Mouse (Mus musculus): ENCODE measurements around the gene Ankrd44. TPM values are rescaled to one million over a fixed set of nuclear protein-coding genes. Genes with fewer than 3 reads are reported as not detected.
A peak's percentile ranks its signal among the peaks of the same experiment; 100 is the strongest.

Gene Ankrd44
- polyA plus RNA-seq, 1 experiment from 2014 or later, result 7.6 TPM

GRCm38 (mm10) chr1:54639076-54639475, 287.1 kb downstream of the Ankrd44 start:
- no peaks in the 10 kb centered on the region for H3K4me1 ChIP-seq (ENCODE audit: control insufficient read depth, insufficient read depth, low read length)
- no peak overlapping the region for H3K9ac ChIP-seq (ENCODE audit: low read depth, low read length)
- H3K36me3 ChIP-seq (ENCODE audit: control insufficient read depth, insufficient read depth, low read length), result no peaks in the 10 kb centered on the region
- 93% methylated on average over 2 of the region's 2 CpGs for WGBS
- H3K9me3 ChIP-seq (ENCODE audit: control insufficient read depth, low read length), result no peaks in the 10 kb centered on the region
- no peak overlapping the region for H3K27ac ChIP-seq (ENCODE audit: low read length)
- H3K4me3 ChIP-seq (ENCODE audit: low read length), result no peak overlapping the region
- no peak for ATAC-seq
- no peaks in the 10 kb centered on the region for H3K27me3 ChIP-seq (replicated peaks; ENCODE audit: control insufficient read depth, insufficient read depth, low read length)
- H3K4me2 ChIP-seq (ENCODE audit: low read depth, low read length), result no peak overlapping the region

GRCm38 (mm10) chr1:54637340-54637739, 288.8 kb downstream of the Ankrd44 start:
- ATAC-seq, result no peak
- no peaks in the 10 kb centered on the region for H3K4me1 ChIP-seq (ENCODE audit: control insufficient read depth, insufficient read depth, low read length)
- no peaks in the 10 kb centered on the region for H3K27me3 ChIP-seq (replicated peaks; ENCODE audit: control insufficient read depth, insufficient read depth, low read length)
- H3K4me2 ChIP-seq (ENCODE audit: low read depth, low read length), result no peak overlapping the region
- H3K4me3 ChIP-seq (ENCODE audit: low read length), result no peak overlapping the region
- H3K9ac ChIP-seq (ENCODE audit: low read depth, low read length), result no peak overlapping the region
- WGBS, result 85% methylated on average over 2 of the region's 2 CpGs
- no peak overlapping the region for H3K27ac ChIP-seq (ENCODE audit: low read length)
- no peaks in the 10 kb centered on the region for H3K9me3 ChIP-seq (ENCODE audit: control insufficient read depth, low read length)
- H3K36me3 ChIP-seq (ENCODE audit: control insufficient read depth, insufficient read depth, low read length), result no peaks in the 10 kb centered on the region

GRCm38 (mm10) chr1:54629106-54629505, 297.1 kb downstream of the Ankrd44 start:
- H3K27me3 ChIP-seq (replicated peaks; ENCODE audit: control insufficient read depth, insufficient read depth, low read length), result no peaks in the 10 kb centered on the region
- ATAC-seq, result no peak
- no peak overlapping the region for H3K4me3 ChIP-seq (ENCODE audit: low read length)
- no peak overlapping the region for H3K27ac ChIP-seq (ENCODE audit: low read length)
- no peak overlapping the region for H3K9ac ChIP-seq (ENCODE audit: low read depth, low read length)
- H3K4me1 ChIP-seq (ENCODE audit: control insufficient read depth, insufficient read depth, low read length), result no peaks in the 10 kb centered on the region
- no peaks in the 10 kb centered on the region for H3K36me3 ChIP-seq (ENCODE audit: control insufficient read depth, insufficient read depth, low read length)
- H3K9me3 ChIP-seq (ENCODE audit: control insufficient read depth, low read length), result no peaks in the 10 kb centered on the region
- WGBS, result 61% methylated on average over 1 of the region's 1 CpGs
- no peak overlapping the region for H3K4me2 ChIP-seq (ENCODE audit: low read depth, low read length)

GRCm38 (mm10) chr1:54614963-54615362, 311.2 kb downstream of the Ankrd44 start:
- Histone ChIP-seq H3K9me3 (ENCODE audit: control insufficient read depth, low read length) (no peaks in the 10 kb centered on the region), H3K4me2 (ENCODE audit: low read depth, low read length) (no peak overlapping the region), H3K4me3 (ENCODE audit: low read length) (no peak overlapping the region), H3K9ac (ENCODE audit: low read depth, low read length) (no peak overlapping the region), H3K4me1 (ENCODE audit: control insufficient read depth, insufficient read depth, low read length) (no peaks in the 10 kb centered on the region), H3K27me3 (replicated peaks; ENCODE audit: control insufficient read depth, insufficient read depth, low read length) (no peaks in the 10 kb centered on the region), H3K36me3 (ENCODE audit: control insufficient read depth, insufficient read depth, low read length) (no peaks in the 10 kb centered on the region), H3K27ac (ENCODE audit: low read length) (no peak overlapping the region)
- ATAC-seq, result no peak
- 78% methylated on average over 6 of the region's 6 CpGs for WGBS

GRCm38 (mm10) chr1:54612344-54612743, 313.8 kb downstream of the Ankrd44 start:
- Histone ChIP-seq H3K4me1 (ENCODE audit: control insufficient read depth, insufficient read depth, low read length) (no peaks in the 10 kb centered on the region), H3K9me3 (ENCODE audit: control insufficient read depth, low read length) (no peaks in the 10 kb centered on the region), H3K9ac (ENCODE audit: low read depth, low read length) (no peak overlapping the region), H3K27ac (ENCODE audit: low read length) (peak overlapping the region; percentile 62), H3K36me3 (ENCODE audit: control insufficient read depth, insufficient read depth, low read length) (no peaks in the 10 kb centered on the region), H3K4me3 (ENCODE audit: low read length) (no peak overlapping the region), H3K4me2 (ENCODE audit: low read depth, low read length) (peak overlapping the region; percentile 27; the same call in 1 of the 2 replicates), H3K27me3 (replicated peaks; ENCODE audit: control insufficient read depth, insufficient read depth, low read length) (no peaks in the 10 kb centered on the region)
- 53% methylated on average over 6 of the region's 6 CpGs for WGBS
- peak; percentile 84 for ATAC-seq

- Histone ChIP-seq H3K4me3 (ENCODE audit: low read length) (no peak overlapping the region), H3K4me2 (ENCODE audit: low read depth, low read length) (peak overlapping the region; percentile 27; the same call in 1 of the 2 replicates), H3K4me1 (ENCODE audit: control insufficient read depth, insufficient read depth, low read length) (no peaks in the 10 kb centered on the region), H3K9me3 (ENCODE audit: control insufficient read depth, low read length) (no peaks in the 10 kb centered on the region), H3K36me3 (ENCODE audit: control insufficient read depth, insufficient read depth, low read length) (no peaks in the 10 kb centered on the region), H3K9ac (ENCODE audit: low read depth, low read length) (no peak overlapping the region), H3K27ac (ENCODE audit: low read length) (peak overlapping the region; percentile 62), H3K27me3 (replicated peaks; ENCODE audit: control insufficient read depth, insufficient read depth, low read length) (no peaks in the 10 kb centered on the region)
- peak; percentile 90 for ATAC-seq
- whole genome bisulfite sequencing, result 47% methylated on average over 7 of the region's 7 CpGs
Measured at GRCm38 (mm10) chr1:54611891-54612290, 314.3 kb downstream of the Ankrd44 start.

GRCm38 (mm10) chr1:54606936-54607335, 319.3 kb downstream of the Ankrd44 start:
- no peak overlapping the region for H3K4me2 ChIP-seq (ENCODE audit: low read depth, low read length)
- 73% methylated on average over 1 of the region's 1 CpGs for WGBS

GRCm38 (mm10) chr1:54601692-54602091, 324.5 kb downstream of the Ankrd44 start:
- Histone ChIP-seq H3K36me3 (ENCODE audit: control insufficient read depth, insufficient read depth, low read length) (no peaks in the 10 kb centered on the region), H3K9ac (ENCODE audit: low read depth, low read length) (no peak overlapping the region), H3K9me3 (ENCODE audit: control insufficient read depth, low read length) (no peaks in the 10 kb centered on the region), H3K4me3 (ENCODE audit: low read length) (no peak overlapping the region), H3K4me2 (ENCODE audit: low read depth, low read length) (no peak overlapping the region), H3K27ac (ENCODE audit: low read length) (peak overlapping the region; percentile 59), H3K4me1 (ENCODE audit: control insufficient read depth, insufficient read depth, low read length) (0 out of 2 replicates have a peak, but pooled peaks cover 2% of the 10 kb centered on the region), H3K27me3 (replicated peaks; ENCODE audit: control insufficient read depth, insufficient read depth, low read length) (no peaks in the 10 kb centered on the region)
- 94% methylated on average over 9 of the region's 9 CpGs for WGBS
- ATAC-seq, result peak; percentile 51; the same call in 1 of the 2 replicates

More at GRCm38 (mm10) chr1:54606936-54607335, 319.3 kb downstream of the Ankrd44 start:
- Histone ChIP-seq H3K4me3 (ENCODE audit: low read length) (no peak overlapping the region), H3K36me3 (ENCODE audit: control insufficient read depth, insufficient read depth, low read length) (no peaks in the 10 kb centered on the region), H3K4me1 (ENCODE audit: control insufficient read depth, insufficient read depth, low read length) (no peaks in the 10 kb centered on the region), H3K27me3 (replicated peaks; ENCODE audit: control insufficient read depth, insufficient read depth, low read length) (no peaks in the 10 kb centered on the region), H3K9me3 (ENCODE audit: control insufficient read depth, low read length) (no peaks in the 10 kb centered on the region), H3K9ac (ENCODE audit: low read depth, low read length) (no peak overlapping the region), H3K27ac (ENCODE audit: low read length) (no peak overlapping the region)
- no peak for ATAC-seq

- 0 out of 2 replicates have a peak, but pooled peaks cover 2% of the 10 kb centered on the region for H3K4me1 ChIP-seq (ENCODE audit: control insufficient read depth, insufficient read depth, low read length)
- 52% methylated on average over 1 of the region's 1 CpGs for WGBS
- peak; percentile 96 for ATAC-seq
- no peaks in the 10 kb centered on the region for H3K36me3 ChIP-seq (ENCODE audit: control insufficient read depth, insufficient read depth, low read length)
- no peaks in the 10 kb centered on the region for H3K27me3 ChIP-seq (replicated peaks; ENCODE audit: control insufficient read depth, insufficient read depth, low read length)
- H3K9ac ChIP-seq (ENCODE audit: low read depth, low read length), result no peak overlapping the region
- H3K4me2 ChIP-seq (ENCODE audit: low read depth, low read length), result no peak overlapping the region
- no peaks in the 10 kb centered on the region for H3K9me3 ChIP-seq (ENCODE audit: control insufficient read depth, low read length)
- H3K4me3 ChIP-seq (ENCODE audit: low read length), result no peak overlapping the region
- peak overlapping the region; percentile 78 for H3K27ac ChIP-seq (ENCODE audit: low read length)
Measured at GRCm38 (mm10) chr1:54600275-54600674, 325.9 kb downstream of the Ankrd44 start.
